Mouse (Mus musculus) embryonic stem cell, embryonic (primary cell): ENCODE data around the gene Bach2.

Experiments
- CTCF ChIA-PET, 4 experiments: fragments of 300-600 bp in 2 of 4; fragments of 350-600 bp in 2 of 4; sonication (Branson Sonifier 250); formaldehyde crosslinking; loops; one replicate each; lab custom pipeline; 2022; ENCODE audit warnings: inconsistent platforms in 2 of 4; lab: Charles Lee
- POLR2A ChIA-PET, 4 experiments: fragments of 300-600 bp in 2 of 4; fragments of 350-600 bp in 2 of 4; sonication (Branson Sonifier 250); formaldehyde crosslinking; loops; one replicate each; lab custom pipeline; 2022; ENCODE audit warnings: antibody characterized with exemption in 4 of 4, inconsistent platforms in 1 of 4; lab: Charles Lee

Gene Bach2

GRCm38 (mm10) chr4:32326860-32327259 is 88.3 kb downstream of the Bach2 start:
- ChIA-PET CTCF (no interaction called here), POLR2A (no interaction called here)

GRCm38 (mm10) chr4:32327626-32328025 is 89.0 kb downstream of the Bach2 start:
- ChIA-PET CTCF (no interaction called here), POLR2A (no interaction called here)

- ChIA-PET CTCF (no interaction called here), POLR2A (interaction anchor here in 1 of 4 experiments (0.6 to 1.5 kb wide), 2 partner anchors 9 to 254 kb away, joined by 3 to 4 read pairs; no protein-coding TSS in a partner anchor)
Observed at GRCm38 (mm10) chr4:32328561-32328960, 90.0 kb downstream of the Bach2 start.

DNA sequence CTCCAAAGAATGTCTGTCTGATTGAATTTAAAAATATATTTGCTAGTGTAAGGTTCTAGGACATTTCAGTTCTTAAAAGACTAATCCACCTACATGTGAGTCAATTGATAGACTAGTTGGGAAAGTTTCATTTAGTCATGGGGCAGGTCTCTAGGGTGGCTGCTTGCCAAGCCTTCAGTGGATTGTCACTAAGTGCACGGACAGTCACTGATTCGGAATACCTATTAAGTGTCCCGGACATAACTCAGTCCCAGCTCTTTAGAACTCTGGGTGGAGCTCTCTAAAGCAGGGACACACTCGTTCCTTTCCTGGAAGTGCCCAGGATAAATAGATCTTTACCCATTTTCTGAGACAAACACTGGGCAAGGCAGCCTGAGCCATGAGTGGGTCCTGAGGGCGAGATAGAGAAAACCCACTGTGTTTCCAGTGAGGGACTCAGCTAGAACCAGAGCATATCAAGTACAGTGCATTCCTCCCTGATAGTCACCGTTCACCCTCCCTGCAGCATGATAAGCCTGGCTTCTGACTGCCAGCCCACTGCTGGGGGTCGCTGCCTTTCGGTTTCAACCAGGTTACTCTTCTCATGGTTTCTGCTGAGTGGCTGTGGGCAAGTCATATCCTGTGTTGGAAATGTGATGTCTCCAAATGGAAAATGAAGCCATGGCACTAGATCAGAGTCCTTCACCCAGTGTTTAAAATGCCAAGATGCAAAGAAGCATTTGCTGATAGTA is 92.1 kb downstream of the Bach2 start:
- ChIA-PET CTCF (interaction anchor here in 1 of 4 experiments (0.6 to 1.1 kb wide), 2 partner anchors 13 to 242 kb away, joined by 3 read pairs; no protein-coding TSS in a partner anchor), POLR2A (no interaction called here)

- ChIA-PET CTCF (interaction anchor here in 1 of 4 experiments (0.6 to 1.1 kb wide), 2 partner anchors 234 to 240 kb away, joined by 3 read pairs; no protein-coding TSS in a partner anchor), POLR2A (no interaction called here)
Observed at GRCm38 (mm10) chr4:32332028-32332427, 93.4 kb downstream of the Bach2 start.

DNA sequence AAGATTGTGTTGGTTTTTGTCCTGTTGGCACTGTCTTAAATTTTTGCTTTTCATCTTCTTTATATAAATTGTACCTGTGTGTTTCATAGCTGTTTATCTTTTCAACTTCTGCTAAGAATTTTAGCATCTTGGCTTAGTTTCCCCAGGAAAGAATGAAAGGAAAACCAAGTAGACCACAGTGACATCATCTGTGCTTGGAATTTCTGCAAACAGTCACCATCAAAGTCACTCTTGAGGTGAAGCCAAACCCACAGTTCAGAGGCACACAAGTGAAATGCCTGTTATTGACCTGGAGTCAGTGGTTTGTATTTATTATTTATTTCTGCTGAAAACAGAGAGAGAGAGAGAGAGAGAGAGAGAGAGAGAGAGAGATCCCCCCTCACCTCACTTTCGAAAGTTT is 95.5 kb downstream of the Bach2 start:
- CTCF ChIA-PET = interaction anchor here in 1 of 4 experiments (0.6 kb wide), 1 partner anchor 21 kb away, joined by 4 read pairs; no protein-coding TSS in a partner anchor
- POLR2A ChIA-PET = interaction anchor here in 1 of 4 experiments (0.7 kb wide), 1 partner anchor 48 kb away, joined by 7 read pairs; no protein-coding TSS in a partner anchor

GRCm38 (mm10) chr4:32334765-32335164 is 96.2 kb downstream of the Bach2 start:
- ChIA-PET CTCF (no interaction called here), POLR2A (no interaction called here)

DNA sequence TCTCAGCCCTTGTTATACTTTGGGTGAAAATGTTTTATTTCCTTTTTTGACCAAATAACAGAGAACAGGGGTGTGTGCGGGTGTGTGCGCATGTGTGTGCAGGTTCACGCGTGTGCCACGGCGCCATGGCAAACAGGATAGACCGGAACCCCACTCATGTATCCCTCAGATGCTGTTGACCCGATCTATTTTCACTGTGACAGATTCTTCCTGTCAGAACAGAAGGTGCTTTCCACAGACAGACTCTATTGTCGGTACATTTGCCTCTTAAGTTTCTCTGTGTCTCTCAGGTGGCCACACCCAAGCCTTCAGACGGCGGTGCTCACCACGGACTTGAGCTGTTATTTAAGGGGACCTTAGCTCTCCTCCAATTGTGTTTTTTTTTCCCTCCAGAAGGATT is 97.1 kb downstream of the Bach2 start:
- ChIA-PET POLR2A (no interaction called here), CTCF (no interaction called here)

DNA sequence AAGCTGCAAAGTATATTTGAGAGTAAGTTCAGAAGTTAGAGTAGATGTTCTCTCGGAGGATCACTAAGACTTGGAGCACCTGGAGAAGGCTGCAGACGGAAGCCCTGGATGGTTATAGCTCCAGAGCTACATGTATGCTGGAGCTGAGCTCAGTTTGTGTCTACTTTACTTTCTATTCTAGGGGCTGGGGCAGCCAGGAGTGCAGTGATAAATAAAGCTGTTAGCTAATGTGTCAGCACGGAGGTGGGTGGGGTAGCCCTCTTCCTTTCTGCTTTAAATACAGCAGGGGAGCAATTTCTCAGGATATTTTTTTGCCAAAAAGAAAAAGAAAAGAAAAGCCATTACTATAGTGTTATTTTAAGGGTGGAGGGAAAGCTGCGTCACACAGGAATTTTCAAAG is 98.0 kb downstream of the Bach2 start:
- ChIA-PET CTCF (no interaction called here), POLR2A (interaction anchor here in 1 of 4 experiments (0.9 kb wide), 1 partner anchor 224 kb away, joined by 3 read pairs; no protein-coding TSS in a partner anchor)

GRCm38 (mm10) chr4:32337638-32338037 is 99.0 kb downstream of the Bach2 start:
- CTCF ChIA-PET = no interaction called here

DNA sequence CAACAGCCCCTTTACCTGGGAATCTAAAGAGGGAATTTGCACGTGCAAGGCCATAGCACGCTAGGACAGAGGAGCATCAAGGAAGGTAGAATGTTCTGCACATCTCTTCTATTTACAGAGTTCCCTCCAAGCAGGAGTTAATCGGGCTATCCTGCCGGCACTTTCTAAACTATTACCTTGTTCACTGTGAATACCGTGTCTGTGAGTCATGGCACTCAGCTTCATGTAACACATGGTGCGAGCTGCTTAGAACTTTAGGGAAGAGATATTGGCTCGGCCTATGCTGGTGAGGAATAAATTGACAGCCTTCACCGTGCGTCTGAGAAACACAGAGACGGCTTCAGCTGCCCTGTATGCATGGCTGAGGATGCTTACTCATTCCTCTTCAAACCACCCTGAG is 99.8 kb downstream of the Bach2 start:
- ChIA-PET POLR2A (no interaction called here), CTCF (no interaction called here)

More at GRCm38 (mm10) chr4:32337638-32338037, 99.0 kb downstream of the Bach2 start:
- POLR2A ChIA-PET = interaction anchor here in 1 of 4 experiments (1.2 kb wide), 2 partner anchors 9 to 52 kb away, joined by 3 read pairs; no protein-coding TSS in a partner anchor

GRCm38 (mm10) chr4:32340844-32341243 is 102.2 kb downstream of the Bach2 start:
- POLR2A ChIA-PET = no interaction called here
- CTCF ChIA-PET = interaction anchor here in 2 of 4 experiments (0.6 to 0.7 kb wide), 3 partner anchors 38 to 679 kb away, joined by 3 to 4 read pairs (median 3); no protein-coding TSS in a partner anchor

DNA sequence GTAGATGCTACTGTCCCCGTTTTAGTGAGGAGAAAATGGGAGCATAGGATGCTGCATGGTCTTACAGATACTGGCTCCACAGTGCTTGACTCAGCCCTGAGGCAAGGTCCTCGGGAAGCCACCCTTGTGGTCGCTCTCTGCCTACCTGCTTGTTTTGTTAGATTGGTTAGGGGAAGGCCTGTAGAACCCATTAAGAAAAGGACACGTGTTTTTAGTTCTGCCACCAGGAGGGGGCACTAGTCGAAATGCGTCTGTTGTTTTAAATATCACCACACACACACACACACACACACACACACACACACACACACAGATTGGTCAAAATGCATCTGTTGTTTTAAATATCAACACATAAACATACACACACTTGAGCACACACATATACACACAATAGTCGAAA is 103.7 kb downstream of the Bach2 start:
- ChIA-PET POLR2A (no interaction called here), CTCF (interaction anchor here in 1 of 4 experiments (0.6 kb wide), 1 partner anchor 219 kb away, joined by 3 read pairs; no protein-coding TSS in a partner anchor)

DNA sequence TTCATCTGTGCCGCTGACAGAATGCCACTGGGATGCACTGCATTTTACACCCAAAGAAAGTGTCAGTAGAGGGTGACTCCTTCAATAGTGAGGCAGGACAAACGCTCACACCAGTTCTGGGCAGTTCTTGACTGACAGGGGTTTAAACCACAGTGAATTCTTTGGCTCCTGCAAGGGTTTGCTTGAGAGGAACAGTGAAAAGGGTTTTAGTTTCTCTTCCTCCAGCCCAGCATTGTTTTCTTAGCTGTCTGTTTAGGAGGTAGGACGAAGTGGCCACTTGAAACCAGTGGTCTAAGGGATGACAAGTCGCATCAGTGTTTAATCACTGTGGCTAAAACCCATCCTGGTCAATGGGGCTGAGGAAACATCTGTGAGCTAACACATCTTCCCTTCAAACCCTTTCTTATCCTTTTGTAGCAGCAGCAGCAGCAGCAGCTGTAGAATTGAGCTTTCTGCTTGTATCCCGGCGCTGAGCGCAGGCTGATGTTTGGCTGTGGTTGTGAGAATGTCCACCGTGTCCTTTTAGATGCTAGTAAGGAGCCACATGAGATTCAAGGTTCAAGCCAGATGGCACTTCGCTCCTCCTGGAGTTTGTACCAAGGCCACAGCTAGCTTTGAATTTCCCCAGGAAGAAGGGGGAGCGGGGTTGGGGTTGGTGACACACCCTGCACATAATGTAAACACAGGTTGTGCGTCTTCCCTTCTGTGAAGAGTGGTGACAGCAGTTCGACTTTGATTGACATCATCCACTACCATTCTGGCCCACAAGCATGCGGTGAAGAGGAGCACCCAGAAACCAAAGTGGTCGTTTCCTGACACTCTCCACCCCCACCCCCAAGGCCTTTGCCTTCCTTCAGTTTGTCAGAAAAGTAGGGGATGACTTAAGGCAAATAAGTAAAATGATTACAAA is 104.9 kb downstream of the Bach2 start:
- ChIA-PET CTCF (interaction anchor here in 1 of 4 experiments (0.8 kb wide), 1 partner anchor 12 kb away, joined by 3 read pairs; no protein-coding TSS in a partner anchor), POLR2A (interaction anchor here in 2 of 4 experiments (0.6 to 1.0 kb wide), 2 partner anchors 327 to 612 kb away, joined by 3 to 4 read pairs; no protein-coding TSS in a partner anchor)

GRCm38 (mm10) chr4:32344276-32344675 is 105.7 kb downstream of the Bach2 start:
- ChIA-PET POLR2A (interaction anchor here in 1 of 4 experiments (1.0 kb wide), 1 partner anchor 326 kb away, joined by 3 read pairs; no protein-coding TSS in a partner anchor), CTCF (no interaction called here)

GRCm38 (mm10) chr4:32347202-32347601 is 108.6 kb downstream of the Bach2 start:
- ChIA-PET CTCF (interaction anchor here in 1 of 4 experiments (0.5 kb wide), 1 partner anchor 1163 kb away, joined by 3 read pairs; no protein-coding TSS in a partner anchor), POLR2A (interaction anchor here in 1 of 4 experiments (0.6 kb wide), 1 partner anchor 18 kb away, joined by 3 read pairs; no protein-coding TSS in a partner anchor)

GRCm38 (mm10) chr4:32347711-32348110 is 109.1 kb downstream of the Bach2 start:
- ChIA-PET CTCF (interaction anchor here in 1 of 4 experiments (0.5 kb wide), 1 partner anchor 1162 kb away, joined by 3 read pairs; no protein-coding TSS in a partner anchor), POLR2A (interaction anchor here in 1 of 4 experiments (0.6 kb wide), 1 partner anchor 17 kb away, joined by 3 read pairs; no protein-coding TSS in a partner anchor)

- ChIA-PET CTCF (interaction anchor here in 1 of 4 experiments (0.6 kb wide), 1 partner anchor 223 kb away, joined by 3 read pairs; no protein-coding TSS in a partner anchor), POLR2A (interaction anchor here in 1 of 4 experiments (1.2 kb wide), 1 partner anchor 24 kb away, joined by 3 read pairs; no protein-coding TSS in a partner anchor)
Observed at GRCm38 (mm10) chr4:32349361-32349760, 110.8 kb downstream of the Bach2 start.
